Mouse (Mus musculus) heart, postnatal 0 days (tissue): ENCODE results near the gene Pebp1.

Source experiments
- CTCF ChIP-seq: IDR thresholded peaks from 2 replicates; pipeline ENCODE4 v1.5.1; 2016; ENCODE audit warnings: antibody characterized with exemption, control low read depth, low read depth
- EP300 ChIP-seq: IDR thresholded peaks from 2 replicates; pipeline ENCODE4 v1.6.1; 2016; ENCODE audit warnings: antibody characterized with exemption, low read depth

GRCm38 (mm10) chr5:117284029-117284428 lies 3.4 kb downstream of the Pebp1 start:
- TF ChIP-seq EP300 (no peak), CTCF (no peak)
